Mouse (Mus musculus): ENCODE results near the gene Ndufc1.
"Not testable (repeated sequence)": the region's sequence is repeated elsewhere in the genome, so short reads cannot be mapped to it uniquely, and the experiment has no call there.

Ndufc1 gene

DNA sequence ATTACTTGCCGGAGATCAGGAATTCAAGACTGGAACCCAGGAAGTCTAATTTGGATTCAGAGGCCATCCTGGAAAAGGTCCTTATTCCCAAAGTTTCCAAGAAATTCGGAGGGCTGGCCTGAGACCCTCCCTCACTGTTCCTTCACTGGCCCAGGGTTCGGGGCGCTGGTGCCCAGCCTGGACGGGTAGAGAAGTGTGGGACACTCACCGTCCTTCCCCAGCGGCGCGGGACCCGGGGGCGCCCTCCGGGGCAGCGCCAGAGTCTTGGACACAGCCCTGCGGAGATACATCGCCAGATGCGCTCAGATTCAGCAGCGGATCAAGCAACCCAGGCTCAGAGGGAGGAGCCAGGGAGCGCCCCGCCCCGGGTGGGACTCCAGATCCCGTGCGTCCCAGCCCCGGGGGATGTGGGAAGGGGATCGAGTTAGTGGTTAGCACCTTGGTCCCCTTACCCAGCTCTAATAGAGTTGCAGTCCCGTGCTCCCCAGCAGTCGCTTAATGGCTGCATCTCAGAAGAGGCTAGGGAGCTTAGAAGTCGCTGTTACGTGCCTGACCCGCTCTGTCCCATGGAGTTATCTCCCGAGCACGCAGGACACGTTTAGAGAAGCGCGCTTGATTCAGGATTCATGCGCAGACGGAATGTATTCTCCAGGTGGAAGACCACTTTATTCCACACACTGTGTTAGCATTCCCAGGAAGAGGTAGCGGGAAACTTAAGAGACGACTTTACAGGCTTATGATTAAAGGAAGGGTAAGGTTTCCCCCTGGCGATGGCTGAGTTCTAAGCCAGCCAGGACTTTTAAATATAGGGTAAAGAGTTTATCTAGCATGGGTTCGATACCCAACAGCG lies 12.3 kb downstream of the Ndufc1 start, which contains the start of gene Mgarp:
TSS of gene Mgarp (minus strand) at position 520 of the 850 bp plus-strand sequence.
- peak; percentile 70 for DNase-seq (ENCODE audit: low read depth, low spot score)

DNA sequence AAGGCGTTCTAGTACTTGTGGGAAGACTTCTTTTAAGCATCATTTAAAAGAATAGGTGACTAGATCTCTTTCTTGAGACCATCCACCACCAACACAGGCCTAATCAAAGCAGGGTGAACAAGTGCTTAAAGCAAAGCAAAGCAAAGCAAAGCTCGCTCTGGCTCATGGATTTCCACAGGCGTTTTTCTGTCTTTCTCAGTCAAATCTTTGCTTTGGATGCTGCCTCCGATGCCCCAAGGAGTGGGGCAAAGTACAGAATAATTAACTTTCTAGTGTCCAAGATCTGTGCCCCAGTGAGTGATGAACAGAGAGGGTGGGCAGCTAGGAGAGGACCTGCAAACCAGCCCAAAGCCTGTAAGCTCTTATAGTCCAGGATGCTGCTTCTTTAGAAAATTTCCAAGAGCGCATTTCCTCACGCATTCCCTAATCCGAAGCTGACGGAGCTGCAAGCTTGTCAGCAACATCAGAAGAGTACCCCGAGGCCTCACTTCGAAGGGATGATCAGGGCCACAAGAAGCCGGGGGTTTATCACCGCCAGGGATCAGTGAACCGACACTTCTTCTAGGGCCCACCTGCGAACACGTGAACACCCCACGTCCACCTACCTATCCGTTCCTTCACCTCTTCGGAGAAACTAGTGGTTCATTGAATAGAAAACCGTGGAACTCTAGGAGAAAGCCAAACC lies 13.2 kb downstream of the Ndufc1 start:
- DNase-seq (ENCODE audit: low read depth, low spot score) = no peak

- DNase-seq (ENCODE audit: low read depth, low spot score) = no peak
Measured at GRCm38 (mm10) chr3:51394881-51395280, 13.9 kb downstream of the Ndufc1 start.

GRCm38 (mm10) chr3:51393651-51394050 lies 15.1 kb downstream of the Ndufc1 start:
- no peak for DNase-seq (ENCODE audit: low read depth, low spot score)

- DNase-seq (ENCODE audit: low read depth, low spot score) = not testable (repeated sequence)
Measured at GRCm38 (mm10) chr3:51393018-51393417, 15.8 kb downstream of the Ndufc1 start.

GRCm38 (mm10) chr3:51391591-51391990 lies 17.2 kb downstream of the Ndufc1 start:
- no peak for DNase-seq (ENCODE audit: low read depth, low spot score)

DNA sequence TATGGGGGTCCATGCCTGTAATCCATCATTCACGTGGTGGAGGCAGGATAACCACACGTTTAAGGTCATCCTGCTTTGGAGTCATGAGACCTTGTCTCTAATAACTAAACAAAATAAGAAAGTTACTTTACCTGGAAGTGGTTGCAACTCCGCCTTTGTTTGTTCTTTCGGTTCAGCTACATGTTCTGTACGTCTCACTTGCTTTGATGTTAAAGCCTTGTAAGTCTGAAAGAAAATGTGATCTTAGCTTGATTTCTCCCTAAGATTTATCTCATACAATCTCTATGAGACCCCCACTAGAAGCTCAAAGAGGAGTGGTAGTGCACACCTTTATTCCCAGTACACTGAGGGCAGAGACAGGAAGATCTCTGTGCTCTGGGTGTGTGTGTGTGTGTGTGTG lies 17.7 kb downstream of the Ndufc1 start:
- peak; percentile 54 for DNase-seq (ENCODE audit: low read depth, low spot score)

DNA sequence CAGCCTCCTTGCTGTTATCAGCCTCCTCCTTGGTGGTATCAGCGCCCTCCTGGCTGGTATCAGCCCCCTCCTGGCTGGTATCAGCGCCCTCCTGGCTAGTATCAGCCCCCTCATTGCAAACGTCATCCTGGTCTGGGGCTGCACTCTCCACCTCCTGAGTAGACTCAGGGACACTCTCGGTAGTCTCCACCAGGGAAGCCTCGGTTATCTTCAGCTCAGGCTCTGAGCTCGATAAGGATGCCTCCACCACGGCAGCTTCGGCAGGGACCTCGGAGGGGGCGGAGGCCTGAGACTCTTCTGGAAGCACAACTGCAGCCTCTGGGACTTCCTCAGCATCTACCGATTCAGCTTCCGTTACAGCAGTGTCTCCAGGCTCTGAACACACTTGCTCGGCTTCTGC lies 19.9 kb downstream of the Ndufc1 start:
- no peak for DNase-seq (ENCODE audit: low read depth, low spot score)

GRCm38 (mm10) chr3:51387868-51388381 lies 20.9 kb downstream of the Ndufc1 start:
- DNase-seq (ENCODE audit: low read depth, low spot score) = no peak

GRCm38 (mm10) chr3:51387134-51387451 lies 21.7 kb downstream of the Ndufc1 start:
- DNase-seq (ENCODE audit: low read depth, low spot score) = no peak

DNA sequence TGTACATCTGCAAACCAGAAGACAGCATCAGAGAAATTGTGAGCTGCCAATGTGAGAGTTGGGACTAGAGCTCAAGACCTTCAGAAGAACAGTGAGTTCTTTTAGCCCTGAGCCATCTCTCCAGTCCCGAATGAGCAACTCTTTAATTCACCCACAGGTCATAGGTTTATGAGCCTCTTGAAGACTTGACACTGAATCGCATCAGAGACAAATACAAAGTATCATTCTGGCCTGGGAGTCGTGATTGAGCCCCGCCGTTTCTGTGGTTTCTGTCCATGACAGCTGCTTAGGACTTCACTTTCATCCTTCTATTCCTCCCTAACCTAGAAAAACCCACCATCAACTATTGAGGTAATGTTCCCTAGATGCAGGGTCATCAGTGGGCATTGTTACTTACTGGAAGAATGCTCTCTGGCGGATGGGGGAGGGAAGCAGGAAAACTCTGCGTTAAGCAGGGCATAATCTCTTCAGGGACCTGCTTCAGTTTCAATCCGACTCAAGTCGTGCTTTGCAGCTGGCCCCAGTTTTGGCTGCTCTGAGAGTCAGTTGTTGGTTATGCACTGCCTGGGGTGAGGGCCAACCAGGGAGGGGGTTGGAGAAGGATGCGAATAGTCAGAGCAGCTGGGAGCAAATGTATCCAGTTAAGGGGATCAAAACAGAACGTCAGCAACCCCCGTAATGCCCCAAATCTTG lies 22.2 kb downstream of the Ndufc1 start:
- DNase-seq (ENCODE audit: low read depth, low spot score) = no peak

DNA sequence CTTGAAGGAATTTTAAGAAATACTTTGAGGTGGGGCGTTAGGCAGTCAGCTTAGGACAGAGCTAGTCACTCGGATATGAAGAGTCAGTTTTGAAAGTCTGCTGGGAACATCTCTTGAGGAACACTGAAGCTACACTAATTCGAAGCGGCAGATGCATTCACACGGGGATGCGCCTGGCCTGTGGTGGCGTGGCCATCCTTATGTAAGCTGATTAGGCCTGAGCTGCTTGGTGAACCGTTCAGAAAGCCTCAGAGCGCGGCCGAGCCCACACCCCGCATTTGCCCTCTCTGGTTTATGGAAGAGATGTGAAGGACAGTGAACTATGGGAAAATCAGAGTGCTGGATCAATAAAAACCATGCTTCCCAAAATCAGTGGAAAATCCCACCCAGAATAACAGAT lies 25.4 kb downstream of the Ndufc1 start:
- no peak for DNase-seq (ENCODE audit: low read depth, low spot score)

DNA sequence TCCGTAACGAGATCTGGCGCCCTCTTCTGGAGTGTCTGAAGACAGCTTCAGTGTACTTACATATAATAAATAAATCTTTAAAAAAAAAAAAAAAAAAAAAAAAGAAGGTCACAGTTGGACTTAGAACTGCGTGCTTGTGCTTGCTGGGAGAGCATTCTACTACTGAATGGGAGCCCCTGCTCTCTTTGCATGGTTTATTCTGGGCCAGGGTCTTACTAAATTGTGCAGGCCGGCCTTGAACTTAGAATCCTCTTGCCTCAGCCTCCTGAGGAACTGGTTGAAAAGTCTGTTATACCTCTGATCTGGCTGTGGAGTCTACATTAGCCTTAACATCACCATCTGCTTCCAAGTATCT lies 28.2 kb downstream of the Ndufc1 start:
- no peak for DNase-seq (ENCODE audit: low read depth, low spot score)

DNA sequence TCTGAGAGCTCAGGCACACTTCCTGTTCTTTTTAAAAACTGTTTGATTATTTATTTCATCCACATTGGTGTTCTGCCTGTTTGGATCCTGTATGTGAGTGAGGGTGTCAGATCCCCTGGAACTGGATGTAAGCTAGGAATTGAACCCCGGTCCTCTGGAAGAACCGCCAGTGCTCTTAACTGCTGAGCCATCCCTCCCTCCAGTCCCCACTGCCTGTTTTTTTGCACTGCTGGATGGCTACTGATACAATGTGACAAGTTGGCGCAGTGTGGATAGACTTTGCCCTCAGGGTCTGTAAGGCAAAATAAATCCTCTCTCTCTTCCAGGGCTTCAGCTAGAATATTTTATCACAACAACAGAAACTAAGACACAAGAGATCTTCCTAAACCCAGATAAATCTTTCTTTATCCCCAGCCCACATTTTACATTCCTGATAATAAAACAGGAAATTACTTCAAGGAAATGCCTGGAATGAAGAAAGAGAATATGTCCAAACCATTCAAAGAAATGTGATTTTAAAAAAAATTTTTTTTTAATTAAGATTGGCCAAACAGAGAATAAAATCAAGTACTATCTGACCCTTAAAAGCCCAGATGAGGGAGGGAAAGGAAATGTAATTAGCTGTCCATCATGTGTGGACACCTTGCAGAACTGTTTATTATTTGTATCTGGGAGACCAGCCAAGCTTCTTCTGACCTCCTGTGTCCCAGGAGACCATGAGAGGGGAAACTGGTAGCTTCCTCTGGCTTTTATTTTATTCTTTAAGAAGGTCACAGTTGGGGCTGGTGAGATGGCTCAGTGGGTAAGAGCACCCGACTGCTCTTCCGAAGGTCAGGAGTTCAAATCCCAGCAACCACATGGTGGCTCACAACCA lies 28.8 kb downstream of the Ndufc1 start:
- no peak for DNase-seq (ENCODE audit: low read depth, low spot score)

- DNase-seq (ENCODE audit: low read depth, low spot score) = no peak
Measured at GRCm38 (mm10) chr3:51378665-51378946, 30.2 kb downstream of the Ndufc1 start.

GRCm38 (mm10) chr3:51377878-51378664 lies 30.7 kb downstream of the Ndufc1 start:
- peak; percentile 64 for DNase-seq (ENCODE audit: low read depth, low spot score)

DNA sequence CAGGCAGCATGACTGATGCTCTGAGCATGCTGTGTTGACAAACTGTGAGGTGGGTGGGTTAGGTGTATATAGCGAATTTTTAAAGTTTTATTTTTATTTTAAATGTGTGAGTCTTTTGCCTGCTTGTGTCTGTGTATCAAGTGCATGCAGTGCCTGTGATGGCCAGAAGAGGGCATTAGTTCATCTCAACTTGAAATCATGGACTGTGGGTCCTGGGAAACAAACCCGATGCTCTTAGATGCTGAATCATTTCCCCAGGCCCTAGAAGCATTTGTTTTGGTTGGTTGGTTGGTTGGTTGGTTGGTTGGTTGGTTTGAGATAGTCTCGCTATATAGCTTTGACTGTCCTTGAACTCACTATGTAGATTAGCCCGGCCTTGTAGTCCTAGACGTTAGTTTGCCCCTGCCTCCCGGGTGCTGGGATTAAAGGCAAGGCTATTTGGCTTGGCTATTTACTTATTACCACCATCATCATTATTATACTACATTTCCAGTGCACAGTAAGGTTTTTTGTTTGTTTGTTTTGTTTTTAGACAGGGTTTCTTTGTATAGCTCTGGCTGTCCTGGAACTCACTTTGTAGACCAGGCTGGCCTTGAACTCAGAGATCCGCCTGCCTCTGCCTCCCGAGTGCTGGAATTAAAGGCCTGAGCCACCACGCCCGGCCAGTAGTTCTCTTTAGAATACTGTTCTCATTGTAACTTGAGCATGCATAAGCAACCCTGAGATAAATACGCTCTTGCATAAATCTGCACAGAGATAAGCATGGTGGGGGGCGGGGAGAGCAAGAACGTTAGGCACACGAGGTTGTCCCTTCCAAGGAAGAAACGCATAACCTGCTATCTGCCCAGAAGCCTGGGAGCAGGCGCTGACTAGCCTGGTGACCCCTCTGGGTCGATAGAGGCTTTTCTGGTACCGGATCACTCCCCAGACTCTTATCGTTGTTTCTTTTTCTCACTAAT lies 33.2 kb downstream of the Ndufc1 start:
- DNase-seq (ENCODE audit: low read depth, low spot score) = peak; percentile 67

DNA sequence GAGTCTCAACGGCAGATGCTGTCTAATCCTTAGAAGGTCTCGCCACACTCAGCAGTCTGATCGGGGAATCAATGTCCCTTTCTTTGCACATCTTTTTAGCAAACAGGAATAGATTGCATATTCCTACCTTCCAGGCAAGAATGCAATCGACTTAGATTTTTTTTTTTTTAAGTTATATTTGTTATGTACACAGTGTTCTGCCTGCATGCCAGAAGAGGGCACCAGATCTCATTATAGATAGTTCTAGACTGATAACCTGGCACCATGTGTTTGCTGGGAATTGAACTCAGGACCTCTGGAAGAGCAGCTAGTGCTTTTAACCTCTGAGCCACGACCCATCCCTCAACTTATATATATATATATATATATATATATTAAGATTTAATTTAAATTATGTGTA lies 35.2 kb downstream of the Ndufc1 start:
- no peak for DNase-seq (ENCODE audit: low read depth, low spot score)

DNA sequence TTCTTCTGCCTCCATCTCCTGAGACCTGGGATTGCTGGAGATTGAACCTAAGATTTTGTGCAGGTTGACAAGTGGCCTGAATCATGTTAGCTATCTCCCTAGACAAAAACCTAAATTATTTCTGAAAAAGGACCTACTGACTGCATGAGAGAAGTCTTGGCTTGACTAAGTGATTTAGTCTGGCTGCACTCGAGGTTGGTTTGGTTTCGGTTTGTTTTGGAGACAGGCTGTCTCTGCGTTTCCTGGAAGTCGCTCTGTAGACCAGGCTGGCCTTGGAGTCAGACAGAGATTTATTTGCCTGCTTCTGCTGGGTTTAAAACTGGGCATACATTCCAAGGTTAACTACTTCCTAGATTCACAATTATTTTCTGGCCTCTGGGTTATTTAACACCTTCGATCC lies 35.9 kb downstream of the Ndufc1 start:
- peak; percentile 50 for DNase-seq (ENCODE audit: low read depth, low spot score)

DNA sequence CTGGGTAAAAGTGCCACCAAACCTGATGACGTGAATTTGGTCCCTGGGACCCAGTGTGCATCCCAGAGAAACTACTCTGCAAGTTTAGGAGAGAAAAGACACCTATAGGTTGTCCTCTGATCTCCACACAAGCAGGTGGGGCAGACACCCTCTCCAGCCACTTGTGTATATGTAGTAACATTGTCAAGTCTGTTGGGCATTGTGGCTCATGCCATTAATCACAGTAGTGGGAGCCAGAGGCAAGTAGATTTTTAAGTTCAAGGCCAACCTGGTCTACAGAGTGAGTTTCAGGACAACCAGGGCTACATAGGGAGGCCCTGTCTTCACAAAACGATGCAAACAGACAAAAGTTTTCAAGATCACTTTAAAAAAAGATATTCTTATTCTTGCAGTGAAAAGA lies 37.0 kb downstream of the Ndufc1 start:
- no peak for DNase-seq (ENCODE audit: low read depth, low spot score)

Measured in CD4-positive helper T cell, adult 2 months (primary cell).